Mouse (Mus musculus) heart, embryonic 14.5 days (tissue): ENCODE data around the gene Wdfy4. TPM values are rescaled to one million over a fixed set of nuclear protein-coding genes. Genes with fewer than 3 reads are reported as not detected.

Experiments used
- ATAC-seq: fragments of 200-750 bp; cut with Nextera tagmentation; 2 replicates; pipeline ENCODE4 v1.8.0; 2017; ENCODE audit warnings: low read depth, moderate TSS enrichment; ENCODE audit not compliant: insufficient number of reproducible peaks, insufficient read depth, low FRiP score
- H3K27ac ChIP-seq, 2 experiments: fragments of 200-500 bp in 1 of 2; fragments of 300-500 bp in 1 of 2; sonication (generic) in 1 of 2; replicated peaks in 1 of 2; 2 replicates each; pipeline ENCODE4 v1.5.1; 2012 to 2014; ENCODE audit warnings: low read depth in 2 of 2, low read length in 2 of 2, control low read depth in 1 of 2, mild to moderate bottlenecking in 1 of 2, mixed read lengths in 1 of 2; ENCODE audit not compliant: control insufficient read depth in 1 of 2, insufficient read depth in 1 of 2
- H3K27me3 ChIP-seq: fragments of 300-500 bp; sonication (generic); 2 replicates; pipeline ENCODE4 v1.6.1; 2014; ENCODE audit warnings: mild to moderate bottlenecking, low read length, control low read depth; ENCODE audit not compliant: control insufficient read depth, insufficient read depth
- H3K36me3 ChIP-seq: fragments of 300-500 bp; sonication (generic); 2 replicates; pipeline ENCODE4 v1.6.1; 2014; ENCODE audit warnings: mild to moderate bottlenecking, control low read depth, low read length, mixed read lengths; ENCODE audit not compliant: control insufficient read depth, insufficient read depth
- H3K4me1 ChIP-seq, 2 experiments: fragments of 200-500 bp in 1 of 2; fragments of 300-500 bp in 1 of 2; sonication (generic) in 1 of 2; 2 replicates each; pipeline ENCODE4 v1.6.1; 2012 to 2014; ENCODE audit warnings: low read length in 2 of 2, control low read depth in 1 of 2, mixed read lengths in 1 of 2; ENCODE audit not compliant: control insufficient read depth in 2 of 2, insufficient read depth in 2 of 2
- H3K4me2 ChIP-seq: fragments of 300-500 bp; sonication (generic); 2 replicates; pipeline ENCODE4 v1.6.1; 2014; ENCODE audit warnings: mild to moderate bottlenecking, low read length
- H3K4me3 ChIP-seq, 2 experiments: fragments of 200-500 bp in 1 of 2; fragments of 300-500 bp in 1 of 2; sonication (generic) in 1 of 2; 2 replicates each; pipeline ENCODE4 v1.5.1; 2012 to 2014; ENCODE audit warnings: low read length in 2 of 2, mild to moderate bottlenecking in 2 of 2, control low read depth in 1 of 2, low read depth in 1 of 2, moderate library complexity in 1 of 2; ENCODE audit not compliant: control insufficient read depth in 1 of 2, insufficient read depth in 1 of 2
- H3K9ac ChIP-seq: fragments of 300-500 bp; sonication (generic); 2 replicates; pipeline ENCODE4 v1.6.1; 2014; ENCODE audit warnings: mild to moderate bottlenecking, low read length
- H3K9me3 ChIP-seq: fragments of 300-500 bp; sonication (generic); 2 replicates; pipeline ENCODE4 v1.6.1; 2016; ENCODE audit warnings: low read length, control low read depth; ENCODE audit not compliant: control insufficient read depth
- WGBS: fragments of 180-500 bp; shearing (Covaris S2); extraction: QIAGEN DNeasy Blood & Tissue Kit; methylation state at CpG from one replicate; pipeline ENCODE4 v1.1.7; 2014; 5-methylcytosine and 5-hydroxymethylcytosine counted together
- polyA plus RNA-seq: library from polyadenylated mRNA; unstranded; fragments of >200 nt; fragmentation: Nextera tagmentation; extraction: Ambion mirVana; gene quantifications from 2 replicates; pipeline ENCODE4 v1.2.1, GENCODE M21; 2014

Gene Wdfy4
- polyA plus RNA-seq, 1 experiment from 2014 or later: 0.31 TPM

- ATAC-seq: no peak
- no peak overlapping the region for H3K9ac ChIP-seq
- no peak overlapping the region for H3K4me3 ChIP-seq
- H3K27ac ChIP-seq: no peak overlapping the region
- no peaks in the 10 kb centered on the region; a peak in 1 of 4 replicates for H3K4me1 ChIP-seq
- H3K27me3 ChIP-seq: peaks cover 17% of the 10 kb centered on the region; the same call in 1 of the 2 replicates
- H3K9me3 ChIP-seq: no peaks in the 10 kb centered on the region
- no peak overlapping the region for H3K4me2 ChIP-seq
- WGBS: 32% methylated on average over 1 of the region's 1 CpGs
- H3K36me3 ChIP-seq: no peaks in the 10 kb centered on the region
Measured at GRCm38 (mm10) chr14:33152941-33153340, 32.4 kb downstream of the Wdfy4 start.

- Histone ChIP-seq H3K9ac (no peak overlapping the region), H3K4me1 (no peaks in the 10 kb centered on the region), H3K27me3 (peaks cover 17% of the 10 kb centered on the region), H3K27ac (no peak overlapping the region), H3K9me3 (no peaks in the 10 kb centered on the region), H3K36me3 (no peaks in the 10 kb centered on the region), H3K4me3 (no peak overlapping the region), H3K4me2 (no peak overlapping the region)
- ATAC-seq: no peak
- WGBS: 6% methylated on average over 2 of the region's 2 CpGs
Measured at GRCm38 (mm10) chr14:33146287-33146686, 39.0 kb downstream of the Wdfy4 start.

- Histone ChIP-seq H3K9me3 (no peaks in the 10 kb centered on the region), H3K4me3 (no peak overlapping the region), H3K4me1 (no peaks in the 10 kb centered on the region), H3K36me3 (no peaks in the 10 kb centered on the region), H3K9ac (no peak overlapping the region), H3K27ac (no peak overlapping the region), H3K27me3 (no peaks in the 10 kb centered on the region), H3K4me2 (no peak overlapping the region)
- ATAC-seq: no peak
- WGBS: 83% methylated on average over 9 of the region's 9 CpGs
Measured at GRCm38 (mm10) chr14:33136843-33137242, 48.5 kb downstream of the Wdfy4 start.

- Histone ChIP-seq H3K4me3 (no peak overlapping the region), H3K27ac (no peak overlapping the region), H3K27me3 (no peaks in the 10 kb centered on the region), H3K4me2 (no peak overlapping the region), H3K4me1 (no peaks in the 10 kb centered on the region), H3K9ac (no peak overlapping the region), H3K36me3 (no peaks in the 10 kb centered on the region), H3K9me3 (no peaks in the 10 kb centered on the region)
- 80% methylated on average over 6 of the region's 6 CpGs for WGBS
- no peak for ATAC-seq
Measured at GRCm38 (mm10) chr14:33135170-33135569, 50.1 kb downstream of the Wdfy4 start.

GRCm38 (mm10) chr14:33131044-33131758 is 54.1 kb downstream of the Wdfy4 start:
- H3K9me3 ChIP-seq: no peaks in the 10 kb centered on the region
- no peak overlapping the region for H3K27ac ChIP-seq
- no peak overlapping the region for H3K4me2 ChIP-seq
- H3K9ac ChIP-seq: no peak overlapping the region
- ATAC-seq: no peak
- no peaks in the 10 kb centered on the region for H3K4me1 ChIP-seq
- WGBS: 68% methylated on average over 7 of the region's 7 CpGs
- no peaks in the 10 kb centered on the region for H3K36me3 ChIP-seq
- H3K4me3 ChIP-seq: no peak overlapping the region
- no peaks in the 10 kb centered on the region for H3K27me3 ChIP-seq

- H3K9ac ChIP-seq: no peak overlapping the region
- no peak for ATAC-seq
- 50% methylated on average over 1 of the region's 1 CpGs for WGBS
- H3K4me3 ChIP-seq: no peak overlapping the region
- H3K9me3 ChIP-seq: no peaks in the 10 kb centered on the region
- no peaks in the 10 kb centered on the region; the same call in 1 of the 2 replicates for H3K27me3 ChIP-seq
- no peaks in the 10 kb centered on the region for H3K36me3 ChIP-seq
- H3K4me1 ChIP-seq: no peaks in the 10 kb centered on the region
- H3K27ac ChIP-seq: no peak overlapping the region
- no peak overlapping the region for H3K4me2 ChIP-seq
Measured at GRCm38 (mm10) chr14:33116590-33116989, 68.7 kb downstream of the Wdfy4 start.

GRCm38 (mm10) chr14:33104809-33105208 is 80.5 kb downstream of the Wdfy4 start:
- Histone ChIP-seq H3K9ac (no peak overlapping the region), H3K27ac (no peak overlapping the region), H3K27me3 (no peaks in the 10 kb centered on the region), H3K4me1 (no peaks in the 10 kb centered on the region; a peak in 1 of 4 replicates), H3K9me3 (no peaks in the 10 kb centered on the region), H3K4me2 (no peak overlapping the region), H3K36me3 (no peaks in the 10 kb centered on the region), H3K4me3 (no peak overlapping the region)
- ATAC-seq: no peak
- WGBS: 63% methylated on average over 3 of the region's 3 CpGs

GRCm38 (mm10) chr14:33101609-33102008 is 83.7 kb downstream of the Wdfy4 start:
- Histone ChIP-seq H3K27me3 (no peaks in the 10 kb centered on the region), H3K4me1 (no peaks in the 10 kb centered on the region; a peak in 1 of 4 replicates), H3K9me3 (no peaks in the 10 kb centered on the region), H3K27ac (no peak overlapping the region), H3K9ac (no peak overlapping the region), H3K36me3 (no peaks in the 10 kb centered on the region), H3K4me3 (no peak overlapping the region), H3K4me2 (no peak overlapping the region)
- ATAC-seq: no peak
- WGBS: 42% methylated on average over 2 of the region's 2 CpGs
